Mouse (Mus musculus): ENCODE measurements around the gene Pinlyp.

DNA sequence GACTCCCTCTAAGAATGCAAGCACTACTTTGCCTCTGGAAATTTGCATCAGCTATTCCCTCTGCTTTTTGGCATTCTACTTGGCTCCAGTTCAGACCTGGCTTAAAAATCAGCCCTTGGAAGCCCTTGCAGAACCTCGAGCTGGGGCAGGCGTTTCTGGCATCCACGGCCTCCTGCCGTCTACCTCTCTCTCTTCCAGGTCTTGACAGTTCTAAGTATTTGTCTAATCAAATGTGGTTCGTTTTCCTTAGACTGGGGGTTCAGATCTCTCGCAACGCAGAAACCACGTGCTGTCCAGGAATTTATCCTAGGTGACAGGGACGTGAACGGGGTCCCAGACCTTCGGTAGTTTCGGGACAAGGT lies 39.5 kb downstream of the Pinlyp start:
- TF ChIP-seq CTCF (IDR thresholded peaks at IDR 0.05; ENCODE audit: insufficient read depth, low read length), result no peak
- no peak for TF ChIP-seq POLR2A (IDR thresholded peaks at IDR 0.05; ENCODE audit: borderline replicate concordance, extremely low read depth, low read depth, low read length)
